Mouse (Mus musculus) liver, embryonic 13.5 days (tissue): ENCODE data around the gene Slc26a11. TPM values are rescaled to one million over a fixed set of nuclear protein-coding genes. Genes with fewer than 3 reads are reported as not detected.

ENCODE experiments used
- ATAC-seq: fragments of 200-750 bp; cut with Nextera tagmentation; 2 replicates; pipeline ENCODE4 v1.8.0; 2017; ENCODE audit warnings: low read depth, mild to moderate bottlenecking, moderate number of reproducible peaks, moderate library complexity
- DNase-seq: peaks from one replicate; pipeline ENCODE4 v3.0.0; 2022
- H3K27ac ChIP-seq: fragments of 300-500 bp; sonication (generic); 2 replicates; pipeline ENCODE4 v1.5.1; 2015; ENCODE audit warnings: moderate library complexity, mild to moderate bottlenecking, inconsistent platforms
- H3K27me3 ChIP-seq: fragments of 300-500 bp; sonication (generic); 2 replicates; pipeline ENCODE4 v1.6.1; 2015; ENCODE audit warnings: mild to moderate bottlenecking, inconsistent platforms
- H3K36me3 ChIP-seq: fragments of 300-500 bp; sonication (generic); 2 replicates; pipeline ENCODE4 v1.6.1; 2015; ENCODE audit warnings: mild to moderate bottlenecking, inconsistent platforms
- H3K4me1 ChIP-seq: fragments of 300-500 bp; sonication (generic); replicated peaks from 2 replicates; pipeline ENCODE4 v1.6.1; 2015; ENCODE audit warnings: inconsistent platforms
- H3K4me2 ChIP-seq: fragments of 300-500 bp; sonication (generic); 2 replicates; pipeline ENCODE4 v1.6.1; 2015; ENCODE audit warnings: inconsistent platforms, mild to moderate bottlenecking, moderate library complexity
- H3K4me3 ChIP-seq: fragments of 300-500 bp; sonication (generic); replicated peaks from 2 replicates; pipeline ENCODE4 v1.5.1; 2015; ENCODE audit warnings: mild to moderate bottlenecking, inconsistent platforms
- H3K9ac ChIP-seq: fragments of 300-500 bp; sonication (generic); 2 replicates; pipeline ENCODE4 v1.6.1; 2015; ENCODE audit warnings: mild to moderate bottlenecking, inconsistent platforms
- H3K9me3 ChIP-seq: fragments of 300-500 bp; sonication (generic); replicated peaks from 2 replicates; pipeline ENCODE4 v1.6.1; 2016; ENCODE audit warnings: inconsistent platforms
- WGBS: fragments of 180-500 bp; shearing (Covaris S2); methylation state at CpG from one replicate; pipeline ENCODE4 v1.1.7; 2015; ENCODE audit not compliant: insufficient replicate concordance; 5-methylcytosine and 5-hydroxymethylcytosine counted together
- polyA plus RNA-seq: library from polyadenylated mRNA; unstranded; fragments of >200 nt; fragmentation: Nextera tagmentation; extraction: Ambion mirVana; gene quantifications from 2 replicates; pipeline ENCODE4 v1.2.1, GENCODE M21; 2015

The Slc26a11 gene
- polyA plus RNA-seq, 1 experiment from 2014 or later, result 1.4 TPM

GRCm38 (mm10) chr11:119390271-119391231, 35.2 kb downstream of the Slc26a11 start:
- peak; percentile 15 for ATAC-seq
- H3K4me2 ChIP-seq, result peak overlapping the region; percentile 95
- H3K27me3 ChIP-seq, result peaks cover 35% of the 10 kb centered on the region
- H3K9ac ChIP-seq, result peak overlapping the region; percentile 70
- H3K9me3 ChIP-seq, result no peaks in the 10 kb centered on the region
- peak; percentile 38 for DNase-seq
- H3K36me3 ChIP-seq, result no peaks in the 10 kb centered on the region
- H3K4me3 ChIP-seq, result peak overlapping the region; percentile 81
- peak overlapping the region; percentile 69 for H3K27ac ChIP-seq
- H3K4me1 ChIP-seq, result peaks cover 51% of the 10 kb centered on the region
- WGBS, result 1% methylated on average over 53 of the region's 53 CpGs

GRCm38 (mm10) chr11:119391386-119392000, 36.1 kb downstream of the Slc26a11 start:
- DNase-seq, result peak; percentile 40
- peaks cover 6% of the 10 kb centered on the region for H3K36me3 ChIP-seq
- H3K4me1 ChIP-seq, result peaks cover 60% of the 10 kb centered on the region
- H3K4me3 ChIP-seq, result peak overlapping the region; percentile 81
- H3K9ac ChIP-seq, result peak overlapping the region; percentile 82
- peaks cover 35% of the 10 kb centered on the region for H3K27me3 ChIP-seq
- 16% methylated on average over 7 of the region's 7 CpGs for WGBS
- peak overlapping the region; percentile 95 for H3K4me2 ChIP-seq
- no peaks in the 10 kb centered on the region for H3K9me3 ChIP-seq
- peak; percentile 47 for ATAC-seq
- peak overlapping the region; percentile 80 for H3K27ac ChIP-seq

- peak overlapping the region; percentile 95 for H3K4me2 ChIP-seq
- peaks cover 35% of the 10 kb centered on the region for H3K27me3 ChIP-seq
- H3K4me3 ChIP-seq, result peak overlapping the region; percentile 81
- H3K27ac ChIP-seq, result peak overlapping the region; percentile 80
- ATAC-seq, result peak; percentile 72
- H3K4me1 ChIP-seq, result peaks cover 63% of the 10 kb centered on the region
- H3K36me3 ChIP-seq, result peaks cover 6% of the 10 kb centered on the region
- no peaks in the 10 kb centered on the region for H3K9me3 ChIP-seq
- 5% methylated on average over 12 of the region's 12 CpGs for WGBS
- peak overlapping the region; percentile 82 for H3K9ac ChIP-seq
- DNase-seq, result peak; percentile 76
These were observed 36.8 kb downstream of the Slc26a11 start for GRCm38 (mm10) chr11:119392001-119392614.

GRCm38 (mm10) chr11:119392800-119393482, 37.6 kb downstream of the Slc26a11 start, which contains the start of gene Rnf213:
TSS of gene Rnf213 (plus strand) at chr11:119393100.
- Histone ChIP-seq H3K27me3 (peaks cover 30% of the 10 kb centered on the region), H3K4me3 (peak within 1 kb of the TSS; percentile 81), H3K27ac (peak within 1 kb of the TSS; percentile 80), H3K4me1 (peaks cover 63% of the 10 kb centered on the region), H3K9ac (peak within 1 kb of the TSS; percentile 82), H3K4me2 (peak within 1 kb of the TSS; percentile 95), H3K9me3 (no peaks in the 10 kb centered on the region), H3K36me3 (peaks cover 6% of the 10 kb centered on the region)
- ATAC-seq, result peak; percentile 67
- DNase-seq, result peak; percentile 63
- 1% methylated on average over 19 of the region's 19 CpGs for WGBS

- DNase-seq (no peak), ATAC-seq (no peak)
- H3K36me3 ChIP-seq, result peaks cover 6% of the 10 kb centered on the region
- peaks cover 25% of the 10 kb centered on the region for H3K27me3 ChIP-seq
- peaks cover 63% of the 10 kb centered on the region for H3K4me1 ChIP-seq
- peak overlapping the region; percentile 95 for H3K4me2 ChIP-seq
- no peaks in the 10 kb centered on the region for H3K9me3 ChIP-seq
- peak overlapping the region; percentile 80 for H3K27ac ChIP-seq
- H3K4me3 ChIP-seq, result peak overlapping the region; percentile 81
- H3K9ac ChIP-seq, result peak overlapping the region; percentile 82
- WGBS, result 24% methylated on average over 7 of the region's 7 CpGs
These were observed 38.1 kb downstream of the Slc26a11 start for GRCm38 (mm10) chr11:119393483-119393804.

- Histone ChIP-seq H3K9ac (peak overlapping the region; percentile 82; the same call in 1 of the 2 replicates), H3K36me3 (peaks cover 6% of the 10 kb centered on the region), H3K4me3 (peak overlapping the region; percentile 81), H3K4me2 (peak overlapping the region; percentile 95), H3K27me3 (peaks cover 17% of the 10 kb centered on the region), H3K4me1 (peaks cover 63% of the 10 kb centered on the region), H3K27ac (no peak overlapping the region), H3K9me3 (no peaks in the 10 kb centered on the region)
- WGBS, result 66% methylated on average over 6 of the region's 6 CpGs
- DNase-seq (no peak), ATAC-seq (no peak)
These were observed 38.9 kb downstream of the Slc26a11 start for GRCm38 (mm10) chr11:119394210-119394609.

- no peaks in the 10 kb centered on the region for H3K9me3 ChIP-seq
- H3K36me3 ChIP-seq, result peaks cover 6% of the 10 kb centered on the region
- peaks cover 53% of the 10 kb centered on the region for H3K4me1 ChIP-seq
- 59% methylated on average over 7 of the region's 7 CpGs for WGBS
- no peak for DNase-seq
- H3K27ac ChIP-seq, result no peak overlapping the region
- H3K4me3 ChIP-seq, result no peak overlapping the region
- no peak overlapping the region for H3K9ac ChIP-seq
- ATAC-seq, result no peak
- peaks cover 5% of the 10 kb centered on the region for H3K27me3 ChIP-seq
- 0 out of 2 replicates have a peak overlapping the region, but pooled peaks have one; percentile 95 for H3K4me2 ChIP-seq
These were observed 40.0 kb downstream of the Slc26a11 start for GRCm38 (mm10) chr11:119395394-119395793.

- 60% methylated on average over 13 of the region's 13 CpGs for WGBS
- peaks cover 47% of the 10 kb centered on the region for H3K4me1 ChIP-seq
- no peak overlapping the region for H3K4me3 ChIP-seq
- DNase-seq, result no peak
- H3K36me3 ChIP-seq, result peaks cover 6% of the 10 kb centered on the region
- H3K27ac ChIP-seq, result no peak overlapping the region
- no peaks in the 10 kb centered on the region for H3K9me3 ChIP-seq
- no peaks in the 10 kb centered on the region for H3K27me3 ChIP-seq
- no peak overlapping the region for H3K4me2 ChIP-seq
- ATAC-seq, result no peak
- no peak overlapping the region for H3K9ac ChIP-seq
These were observed 40.6 kb downstream of the Slc26a11 start for GRCm38 (mm10) chr11:119395931-119396330.

- no peaks in the 10 kb centered on the region for H3K27me3 ChIP-seq
- H3K4me3 ChIP-seq, result no peak overlapping the region
- no peaks in the 10 kb centered on the region for H3K9me3 ChIP-seq
- no peak for ATAC-seq
- no peak overlapping the region for H3K9ac ChIP-seq
- 70% methylated on average over 7 of the region's 7 CpGs for WGBS
- no peak overlapping the region for H3K27ac ChIP-seq
- H3K36me3 ChIP-seq, result peaks cover 6% of the 10 kb centered on the region
- H3K4me1 ChIP-seq, result peaks cover 42% of the 10 kb centered on the region
- DNase-seq, result no peak
- H3K4me2 ChIP-seq, result no peak overlapping the region
These were observed 41.1 kb downstream of the Slc26a11 start for GRCm38 (mm10) chr11:119396461-119396860.

GRCm38 (mm10) chr11:119402501-119403160, 47.3 kb downstream of the Slc26a11 start:
- DNase-seq, result no peak
- Histone ChIP-seq H3K27me3 (no peaks in the 10 kb centered on the region), H3K4me3 (no peak overlapping the region), H3K36me3 (peaks cover 39% of the 10 kb centered on the region), H3K4me2 (no peak overlapping the region), H3K9ac (no peak overlapping the region), H3K4me1 (no peaks in the 10 kb centered on the region), H3K9me3 (no peaks in the 10 kb centered on the region), H3K27ac (peak overlapping the region; percentile 6; the same call in 1 of the 2 replicates)
- 66% methylated on average over 11 of the region's 11 CpGs for whole genome bisulfite sequencing
- no peak for ATAC-seq
